Mouse (Mus musculus): ENCODE measurements around the gene Gm10778. TPM values are rescaled to one million over a fixed set of nuclear protein-coding genes. Genes with fewer than 3 reads are reported as not detected.

Gene Gm10778
- polyA plus RNA-seq, 1 experiment from 2014 or later: 5.1 TPM

DNA sequence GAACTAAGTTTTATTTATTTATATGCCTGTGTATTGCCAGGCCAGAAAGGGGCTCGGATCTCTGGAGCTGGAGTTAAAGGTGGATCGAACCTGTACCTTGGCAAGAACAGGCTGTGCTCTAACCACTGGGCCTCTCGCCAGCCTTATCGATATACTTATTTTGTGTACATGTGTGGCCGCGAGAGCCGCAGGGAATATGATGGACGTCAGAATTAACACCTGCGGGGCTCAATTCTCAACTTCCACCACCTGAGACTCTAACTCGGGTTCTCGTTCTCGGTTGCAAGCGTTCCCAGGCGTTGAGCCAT is 43.2 kb upstream of the Gm10778 start:
- H3K9me3 ChIP-seq (replicated peaks; ENCODE audit: control insufficient read depth, low read length): no peaks in the 10 kb centered on the region
- H3K27me3 ChIP-seq (replicated peaks; ENCODE audit: control insufficient read depth, insufficient read depth, low read length): no peaks in the 10 kb centered on the region
- peak overlapping the region; percentile 60 for H3K9ac ChIP-seq (ENCODE audit: low read length)
- no peak for DNase-seq (ENCODE audit: low spot score)
- H3K27ac ChIP-seq (ENCODE audit: low read depth, low read length): peak overlapping the region; percentile 89
- peak; percentile 16; the same call in 1 of the 2 replicates for ATAC-seq
- peaks cover 14% of the 10 kb centered on the region for H3K4me1 ChIP-seq (ENCODE audit: control insufficient read depth, insufficient read depth, low read length)
- H3K4me3 ChIP-seq (ENCODE audit: low read depth, low read length): peak overlapping the region; percentile 44
- H3K4me2 ChIP-seq (ENCODE audit: low read length): peak overlapping the region; percentile 66
- 3% methylated on average over 14 of the region's 14 CpGs for WGBS
- H3K36me3 ChIP-seq (ENCODE audit: control insufficient read depth, insufficient read depth, low read length): no peaks in the 10 kb centered on the region

DNA sequence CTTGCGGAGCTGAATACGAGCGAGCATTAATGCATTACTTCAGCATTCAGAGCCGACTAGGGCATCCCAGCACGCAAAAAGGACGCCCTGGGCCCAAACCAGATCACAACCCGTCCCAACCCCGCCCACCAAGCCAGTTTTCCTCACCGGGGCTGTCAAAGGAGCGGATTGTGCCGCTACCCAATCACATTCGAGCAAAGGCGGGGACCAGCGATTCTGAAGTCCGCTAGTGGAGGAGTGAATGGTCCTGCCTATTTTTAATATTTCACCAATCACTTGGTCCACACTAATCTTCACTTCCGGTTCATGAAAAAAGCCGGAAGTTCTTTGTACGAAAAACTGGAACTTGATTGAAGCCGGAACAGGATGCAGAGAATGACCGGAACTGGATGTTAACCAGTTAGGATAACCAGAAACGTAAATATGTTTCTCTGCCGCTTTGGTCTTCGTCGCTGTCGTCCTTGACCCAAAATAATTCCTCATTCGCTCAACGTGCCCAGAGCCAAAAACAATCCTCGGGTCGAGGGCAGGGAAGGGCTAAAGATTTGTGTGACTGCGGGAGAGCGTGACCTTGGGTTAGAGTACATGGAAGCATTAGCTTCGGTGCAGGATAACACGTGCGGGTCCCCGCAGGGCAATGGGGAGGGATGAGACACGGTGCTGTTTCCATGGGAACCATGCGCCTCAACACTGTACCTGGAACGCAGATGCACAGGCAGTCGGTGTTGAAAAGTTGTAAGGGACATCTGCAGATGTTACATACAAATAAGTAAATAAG is 42.7 kb upstream of the Gm10778 start, which contains the start of gene BC025920:
Gene BC025920 (plus strand): TSS at position 297 of the 778 bp plus-strand sequence.
- Histone ChIP-seq H3K27me3 (replicated peaks; ENCODE audit: control insufficient read depth, insufficient read depth, low read length) (no peaks in the 10 kb centered on the region), H3K4me1 (ENCODE audit: control insufficient read depth, insufficient read depth, low read length) (peaks cover 10% of the 10 kb centered on the region), H3K27ac (ENCODE audit: low read depth, low read length) (peak within 1 kb of the TSS; percentile 89), H3K4me2 (ENCODE audit: low read length) (peak within 1 kb of the TSS; percentile 76), H3K36me3 (ENCODE audit: control insufficient read depth, insufficient read depth, low read length) (no peaks in the 10 kb centered on the region), H3K9ac (ENCODE audit: low read length) (peak within 1 kb of the TSS; percentile 68), H3K9me3 (replicated peaks; ENCODE audit: control insufficient read depth, low read length) (0 out of 2 replicates have a peak, but pooled peaks cover 2% of the 10 kb centered on the region), H3K4me3 (ENCODE audit: low read depth, low read length) (peak within 1 kb of the TSS; percentile 44)
- WGBS: under 1% methylated on average over 39 of the region's 39 CpGs
- peak; percentile 99 for DNase-seq (ENCODE audit: low spot score)
- peak; percentile 87 for ATAC-seq

DNA sequence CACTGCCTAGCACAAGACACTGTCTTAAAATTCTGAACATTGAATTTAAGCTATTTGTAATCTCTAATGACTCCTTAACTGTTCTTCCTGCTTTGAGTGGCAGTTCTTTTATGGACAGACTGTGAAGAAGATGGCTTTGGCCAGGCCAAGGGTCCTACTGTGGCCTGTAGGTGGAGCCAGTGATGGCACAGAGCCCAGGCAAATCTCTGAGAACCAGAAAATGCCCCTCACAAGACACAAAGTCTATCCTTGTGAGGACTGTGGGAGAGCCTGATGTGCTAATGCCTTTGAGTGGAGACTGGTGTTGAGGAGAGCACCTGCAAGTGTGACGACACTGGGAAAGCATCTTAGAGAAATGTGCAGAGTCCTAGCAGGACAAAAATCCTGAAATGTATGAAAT is 40.6 kb upstream of the Gm10778 start:
- no peak overlapping the region for H3K4me2 ChIP-seq (ENCODE audit: low read length)
- peaks cover 4% of the 10 kb centered on the region for H3K4me1 ChIP-seq (ENCODE audit: control insufficient read depth, insufficient read depth, low read length)
- ATAC-seq (no peak), DNase-seq (ENCODE audit: low spot score) (no peak)
- 93% methylated on average over 1 of the region's 1 CpGs for WGBS
- no peak overlapping the region for H3K27ac ChIP-seq (ENCODE audit: low read depth, low read length)
- H3K9me3 ChIP-seq (replicated peaks; ENCODE audit: control insufficient read depth, low read length): 0 out of 2 replicates have a peak, but pooled peaks cover 4% of the 10 kb centered on the region
- no peak overlapping the region for H3K4me3 ChIP-seq (ENCODE audit: low read depth, low read length)
- H3K36me3 ChIP-seq (ENCODE audit: control insufficient read depth, insufficient read depth, low read length): no peaks in the 10 kb centered on the region
- no peaks in the 10 kb centered on the region for H3K27me3 ChIP-seq (replicated peaks; ENCODE audit: control insufficient read depth, insufficient read depth, low read length)
- H3K9ac ChIP-seq (ENCODE audit: low read length): no peak overlapping the region

DNA sequence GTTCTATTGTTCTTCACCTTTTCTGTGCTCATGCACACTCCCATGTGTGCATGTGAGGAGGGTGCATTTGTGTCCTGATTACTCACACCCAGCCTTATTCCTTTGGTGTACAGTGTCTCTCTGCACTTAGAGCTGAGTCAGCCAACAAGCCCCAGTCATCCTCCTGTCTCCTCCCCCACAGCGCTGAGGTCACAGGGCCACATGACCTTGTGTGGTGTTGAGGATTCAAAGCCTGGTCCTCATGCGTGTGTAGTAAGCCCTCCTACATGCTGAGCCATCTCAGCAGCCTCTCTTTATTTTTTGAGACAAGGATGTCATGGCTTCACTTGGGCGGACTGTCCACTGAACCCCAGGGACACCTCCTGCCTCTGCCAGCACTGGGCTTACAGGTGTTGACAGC is 36.1 kb upstream of the Gm10778 start:
- Histone ChIP-seq H3K4me2 (ENCODE audit: low read length) (no peak overlapping the region), H3K4me3 (ENCODE audit: low read depth, low read length) (no peak overlapping the region), H3K9ac (ENCODE audit: low read length) (no peak overlapping the region), H3K27me3 (replicated peaks; ENCODE audit: control insufficient read depth, insufficient read depth, low read length) (no peaks in the 10 kb centered on the region), H3K4me1 (ENCODE audit: control insufficient read depth, insufficient read depth, low read length) (no peaks in the 10 kb centered on the region), H3K9me3 (replicated peaks; ENCODE audit: control insufficient read depth, low read length) (0 out of 2 replicates have a peak, but pooled peaks cover 4% of the 10 kb centered on the region), H3K36me3 (ENCODE audit: control insufficient read depth, insufficient read depth, low read length) (no peaks in the 10 kb centered on the region), H3K27ac (ENCODE audit: low read depth, low read length) (no peak overlapping the region)
- DNase-seq (ENCODE audit: low spot score): no peak
- 70% methylated on average over 3 of the region's 3 CpGs for WGBS
- no peak for ATAC-seq

DNA sequence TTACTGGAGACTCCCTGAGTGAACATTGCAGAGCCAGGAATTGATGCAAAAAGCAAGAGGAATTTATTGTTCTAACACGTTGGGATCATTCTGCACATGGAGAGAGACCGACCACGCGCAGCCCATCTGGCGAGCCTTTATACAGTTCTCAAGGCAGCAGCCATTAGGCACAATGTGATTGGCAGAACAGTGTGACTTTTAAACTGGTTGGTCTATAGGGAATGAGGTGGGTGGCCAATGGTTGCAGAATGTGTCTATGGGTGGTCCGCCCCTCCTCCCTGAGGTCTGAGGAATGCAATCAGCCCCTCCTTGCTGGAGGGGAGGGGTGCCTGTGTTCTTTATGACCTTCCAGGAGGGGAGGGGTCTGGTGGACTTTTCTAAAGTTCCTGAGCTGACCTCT is 33.4 kb upstream of the Gm10778 start:
- Histone ChIP-seq H3K36me3 (ENCODE audit: control insufficient read depth, insufficient read depth, low read length) (peaks cover under 1% of the 10 kb centered on the region; the same call in 1 of the 2 replicates), H3K27me3 (replicated peaks; ENCODE audit: control insufficient read depth, insufficient read depth, low read length) (no peaks in the 10 kb centered on the region), H3K27ac (ENCODE audit: low read depth, low read length) (no peak overlapping the region), H3K9me3 (replicated peaks; ENCODE audit: control insufficient read depth, low read length) (0 out of 2 replicates have a peak, but pooled peaks cover 4% of the 10 kb centered on the region), H3K9ac (ENCODE audit: low read length) (no peak overlapping the region), H3K4me1 (ENCODE audit: control insufficient read depth, insufficient read depth, low read length) (no peaks in the 10 kb centered on the region), H3K4me3 (ENCODE audit: low read depth, low read length) (no peak overlapping the region), H3K4me2 (ENCODE audit: low read length) (no peak overlapping the region)
- ATAC-seq: no peak
- WGBS: 67% methylated on average over 6 of the region's 6 CpGs
- DNase-seq (ENCODE audit: low spot score): no peak

DNA sequence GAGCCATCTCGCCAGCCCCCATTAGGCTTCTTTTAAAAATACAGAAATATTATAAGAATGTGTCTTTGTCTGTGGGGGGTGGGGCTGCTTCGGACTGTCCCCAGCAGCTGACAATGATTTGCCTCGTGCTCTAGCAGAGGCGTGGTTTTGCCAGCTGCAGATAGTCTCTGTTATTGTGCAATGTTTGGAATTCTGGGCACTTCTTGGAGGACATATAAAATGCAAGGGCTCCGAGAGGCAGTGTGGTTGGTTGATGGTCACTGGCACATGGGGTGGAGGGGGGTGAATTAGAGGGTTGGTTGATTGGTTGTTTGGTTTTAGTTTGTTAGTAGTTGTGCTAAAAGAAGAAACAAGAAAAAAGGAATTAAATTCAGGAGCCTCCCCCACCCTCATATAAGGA is 28.9 kb upstream of the Gm10778 start:
- 93% methylated on average over 5 of the region's 5 CpGs for WGBS
- Histone ChIP-seq H3K27ac (ENCODE audit: low read depth, low read length) (no peak overlapping the region), H3K9me3 (replicated peaks; ENCODE audit: control insufficient read depth, low read length) (no peaks in the 10 kb centered on the region), H3K4me3 (ENCODE audit: low read depth, low read length) (no peak overlapping the region), H3K4me1 (ENCODE audit: control insufficient read depth, insufficient read depth, low read length) (no peaks in the 10 kb centered on the region), H3K4me2 (ENCODE audit: low read length) (no peak overlapping the region), H3K9ac (ENCODE audit: low read length) (no peak overlapping the region), H3K27me3 (replicated peaks; ENCODE audit: control insufficient read depth, insufficient read depth, low read length) (no peaks in the 10 kb centered on the region), H3K36me3 (ENCODE audit: control insufficient read depth, insufficient read depth, low read length) (peaks cover 41% of the 10 kb centered on the region)
- no peak for ATAC-seq
- DNase-seq (ENCODE audit: low spot score): no peak

DNA sequence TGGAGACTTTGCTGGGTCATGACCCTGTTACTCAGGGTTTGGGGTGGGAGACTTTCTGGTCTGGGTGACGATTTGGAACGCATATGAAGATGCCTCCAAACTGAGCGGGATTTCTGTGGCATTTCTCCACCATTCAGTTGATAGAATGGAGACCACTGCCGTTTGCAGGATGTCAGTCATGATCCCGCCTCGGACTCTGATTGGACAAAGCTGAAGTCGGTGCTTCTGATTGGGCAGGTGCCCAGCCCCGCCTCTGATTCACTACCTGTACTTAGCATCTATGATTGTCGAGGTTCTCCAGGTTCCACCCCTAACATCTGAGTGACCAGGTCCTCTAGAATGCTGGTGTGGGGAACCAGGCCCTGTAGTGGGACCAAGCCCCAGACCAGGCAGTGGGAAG is 28.1 kb upstream of the Gm10778 start:
- Histone ChIP-seq H3K4me3 (ENCODE audit: low read depth, low read length) (no peak overlapping the region), H3K4me2 (ENCODE audit: low read length) (no peak overlapping the region), H3K36me3 (ENCODE audit: control insufficient read depth, insufficient read depth, low read length) (peaks cover 45% of the 10 kb centered on the region), H3K27me3 (replicated peaks; ENCODE audit: control insufficient read depth, insufficient read depth, low read length) (no peaks in the 10 kb centered on the region), H3K27ac (ENCODE audit: low read depth, low read length) (no peak overlapping the region), H3K9me3 (replicated peaks; ENCODE audit: control insufficient read depth, low read length) (no peaks in the 10 kb centered on the region), H3K4me1 (ENCODE audit: control insufficient read depth, insufficient read depth, low read length) (no peaks in the 10 kb centered on the region), H3K9ac (ENCODE audit: low read length) (no peak overlapping the region)
- ATAC-seq (no peak), DNase-seq (ENCODE audit: low spot score) (no peak)
- 62% methylated on average over 9 of the region's 9 CpGs for WGBS

DNA sequence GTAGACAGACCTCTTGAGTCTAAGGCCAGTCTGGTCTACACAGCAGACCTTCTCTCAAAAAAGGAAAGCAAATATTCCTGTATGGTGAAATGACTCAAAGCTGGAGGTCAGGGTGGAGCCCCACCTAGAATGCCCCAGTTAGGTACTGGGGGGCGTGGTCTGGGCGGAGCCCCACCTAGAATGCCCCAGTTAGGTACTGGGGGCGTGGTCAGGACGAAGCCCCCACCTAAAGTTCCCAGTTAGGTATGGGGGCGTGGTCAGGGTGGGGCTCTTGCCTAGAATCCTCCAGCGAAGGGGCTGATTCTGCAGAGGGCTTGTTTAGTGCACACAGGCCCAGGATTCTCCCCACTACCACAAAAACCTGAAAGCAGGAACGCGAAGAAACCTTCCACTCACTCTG is 25.4 kb upstream of the Gm10778 start:
- no peak for DNase-seq (ENCODE audit: low spot score)
- Histone ChIP-seq H3K27me3 (replicated peaks; ENCODE audit: control insufficient read depth, insufficient read depth, low read length) (no peaks in the 10 kb centered on the region), H3K4me3 (ENCODE audit: low read depth, low read length) (no peak overlapping the region), H3K27ac (ENCODE audit: low read depth, low read length) (no peak overlapping the region), H3K4me1 (ENCODE audit: control insufficient read depth, insufficient read depth, low read length) (peaks cover 10% of the 10 kb centered on the region), H3K4me2 (ENCODE audit: low read length) (no peak overlapping the region), H3K9me3 (replicated peaks; ENCODE audit: control insufficient read depth, low read length) (no peaks in the 10 kb centered on the region), H3K9ac (ENCODE audit: low read length) (no peak overlapping the region), H3K36me3 (ENCODE audit: control insufficient read depth, insufficient read depth, low read length) (peaks cover 45% of the 10 kb centered on the region)
- no peak for ATAC-seq
- 68% methylated on average over 8 of the region's 8 CpGs for WGBS

Data from forebrain, embryonic 14.5 days (tissue).